Mouse (Mus musculus): ENCODE data around the gene Cep290.

DNA sequence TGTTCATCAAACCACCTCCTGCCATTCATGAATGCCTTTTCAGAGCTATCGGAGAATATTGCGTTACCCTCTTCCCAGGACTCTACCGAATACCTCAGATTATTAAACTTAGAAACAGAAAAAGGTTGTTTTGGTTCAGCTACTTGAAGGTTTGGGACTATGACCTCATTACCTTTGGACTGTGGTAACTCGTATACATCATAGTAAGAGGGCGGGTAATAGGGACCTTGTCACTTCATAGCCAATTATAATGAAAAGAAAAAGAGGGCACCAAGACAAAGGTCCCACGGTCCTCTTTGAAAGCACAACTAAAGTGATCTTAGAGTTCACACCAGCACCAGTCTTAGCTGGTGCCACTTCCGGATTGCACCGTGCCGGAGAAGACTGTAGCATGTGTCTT lies 35.0 kb downstream of the Cep290 start:
- no peak for TF ChIP-seq EP300 (IDR thresholded peaks at IDR 0.05; ENCODE audit: insufficient read depth, low read depth, low read length)
- TF ChIP-seq POLR2A (IDR thresholded peaks at IDR 0.05; ENCODE audit: insufficient read depth, low read depth, low read length) = no peak

Data from heart, adult 2 months (tissue).